Comparison of ENCODE assay signal across 28 mouse cellular contexts in genomic region chr9:71672495-71672894, GRCm38 (mm10).
DNase-seq lines count a peak whose midpoint lies in the region; ATAC-seq and TF ChIP-seq lines count a peak whose summit lies in the region.
"Had no signal": no experiment of that assay in that cellular context is flagged by ENCODE, and none has a peak within 500 bp of the region (broad histone marks: within the 10 kb centered on the region; RNA-seq: fewer than 3 reads in every experiment).

No protein-coding gene starts in this region.

- intact Hi-C loops in heart, adult 2 months (cut with DNase I), result no loop called here

- H3K4me3 ChIP-seq in heart, adult 2 months, result no peak overlapping the region
- H3K4me3 ChIP-seq in layer of hippocampus, adult 2 months, result no peak overlapping the region
- H3K4me3 ChIP-seq in midbrain, postnatal 0 days (ENCODE audit: low read depth, low read length), result no peak overlapping the region
- H3K4me3 ChIP-seq in midbrain, embryonic 10.5 days, result no peak overlapping the region
- no peak overlapping the region for H3K4me3 ChIP-seq in forebrain, postnatal 0 days (ENCODE audit: low read depth, low read length)
- H3K4me3 ChIP-seq: embryonic facial prominence, embryonic 10.5 days; embryonic facial prominence, embryonic 15.5 days; forebrain, embryonic 12.5 days; heart, embryonic 10.5 days; heart, embryonic 15.5 days; liver, embryonic 15.5 days; midbrain, embryonic 15.5 days; stomach, embryonic 15.5 days had no signal

- H3K27me3 ChIP-seq in heart, adult 2 months (ENCODE audit: control insufficient read depth, insufficient read depth, low read length), result no peaks in the 10 kb centered on the region
- no peaks in the 10 kb centered on the region for H3K27me3 ChIP-seq in midbrain, postnatal 0 days (ENCODE audit: insufficient read depth, low read length)
- H3K27me3 ChIP-seq in midbrain, embryonic 10.5 days (ENCODE audit: low read depth, poor library complexity, severe bottlenecking), result no peaks in the 10 kb centered on the region
- H3K27me3 ChIP-seq in forebrain, postnatal 0 days (ENCODE audit: insufficient read depth, low read length), result no peaks in the 10 kb centered on the region
- H3K27me3 ChIP-seq: CH12.LX; embryonic facial prominence, embryonic 15.5 days; forebrain, embryonic 12.5 days; heart, embryonic 15.5 days; liver, embryonic 15.5 days; midbrain, embryonic 15.5 days; stomach, embryonic 15.5 days had no signal

- no peak for ATAC-seq in midbrain, postnatal 0 days (ENCODE audit: low FRiP score)
- no peak for ATAC-seq in forebrain, postnatal 0 days
- ATAC-seq: activated CD4-positive, CD25-positive, alpha-beta regulatory T cell, adult 4 months; midbrain, embryonic 15.5 days had no signal

- H3K79me2 ChIP-seq in heart, adult 2 months (replicated peaks; ENCODE audit: control insufficient read depth, insufficient read depth, low read length), result no peaks in the 10 kb centered on the region

- no peak for DNase-seq in heart, adult 2 months
- no peak for DNase-seq in heart, adult 9 months (ENCODE audit: low spot score in 2 of 2)
- no peak for DNase-seq in layer of hippocampus, adult 2 months (ENCODE audit: low spot score in 2 of 2)
- DNase-seq in layer of hippocampus, adult 11-12 months (ENCODE audit: low spot score), result no peak
- DNase-seq in midbrain, postnatal 0 days (ENCODE audit: low spot score), result no peak
- no peak for DNase-seq in midbrain, embryonic 10.5 days (ENCODE audit: low spot score)
- no peak for DNase-seq in adrenal gland, postnatal 14 days
- no peak for DNase-seq in forebrain, postnatal 0 days
- DNase-seq: adrenal gland, adult 2 months; cerebellum, adult 8-10 months; cerebellum, postnatal 25 days; gastrocnemius, postnatal 10 days; kidney, adult 11 months; left cerebral cortex, postnatal 4 days; lung, postnatal 10 days; right cerebral cortex, postnatal 25 days; thymus, adult 2 months; thymus, postnatal 36 days had no signal

- TF ChIP-seq CTCF in heart, adult 2 months (IDR thresholded peaks at IDR 0.05), result peak; percentile 34
- peak; percentile 21 for TF ChIP-seq CTCF in layer of hippocampus, adult 2 months (conservative IDR thresholded peaks at IDR 0.05)
- TF ChIP-seq CTCF in midbrain, postnatal 0 days (IDR thresholded peaks at IDR 0.05), result peak; percentile 18; the same call in 1 of the 2 replicates
- no peak for TF ChIP-seq CTCF in forebrain, postnatal 0 days (IDR thresholded peaks at IDR 0.05; ENCODE audit: low read depth)

- no peak for TF ChIP-seq EP300 in heart, adult 2 months (IDR thresholded peaks at IDR 0.05; ENCODE audit: insufficient read depth, low read depth, low read length)

- no peaks in the 10 kb centered on the region for H3K9me3 ChIP-seq in midbrain, postnatal 0 days (ENCODE audit: low read length)
- H3K9me3 ChIP-seq in midbrain, embryonic 10.5 days (replicated peaks), result no peaks in the 10 kb centered on the region
- no peaks in the 10 kb centered on the region for H3K9me3 ChIP-seq in forebrain, postnatal 0 days (ENCODE audit: low read length)
- H3K9me3 ChIP-seq: embryonic facial prominence, embryonic 15.5 days; forebrain, embryonic 12.5 days; heart, embryonic 10.5 days; heart, embryonic 15.5 days; liver, embryonic 15.5 days; midbrain, embryonic 15.5 days; stomach, embryonic 15.5 days had no signal

- H3K4me2 ChIP-seq in midbrain, postnatal 0 days (ENCODE audit: low read depth, low read length, poor library complexity, severe bottlenecking), result no peak overlapping the region
- no peak overlapping the region for H3K4me2 ChIP-seq in forebrain, postnatal 0 days (ENCODE audit: low read depth)
- H3K4me2 ChIP-seq: embryonic facial prominence, embryonic 15.5 days; forebrain, embryonic 12.5 days; heart, embryonic 15.5 days; liver, embryonic 15.5 days; midbrain, embryonic 15.5 days; stomach, embryonic 15.5 days had no signal

- H3K36me3 ChIP-seq in heart, adult 2 months (ENCODE audit: control insufficient read depth, insufficient read depth, low read length), result 0 out of 2 replicates have a peak, but pooled peaks cover 4% of the 10 kb centered on the region
- no peaks in the 10 kb centered on the region for H3K36me3 ChIP-seq in midbrain, postnatal 0 days (ENCODE audit: insufficient read depth, low read length)
- no peaks in the 10 kb centered on the region for H3K36me3 ChIP-seq in midbrain, embryonic 10.5 days
- no peaks in the 10 kb centered on the region for H3K36me3 ChIP-seq in forebrain, postnatal 0 days (ENCODE audit: insufficient read depth)
- H3K36me3 ChIP-seq: embryonic facial prominence, embryonic 15.5 days; forebrain, embryonic 12.5 days; liver, embryonic 15.5 days; midbrain, embryonic 15.5 days; stomach, embryonic 15.5 days had no signal

- no peak overlapping the region for H3K9ac ChIP-seq in heart, adult 2 months (ENCODE audit: low read depth, low read length)
- H3K9ac ChIP-seq in midbrain, postnatal 0 days (replicated peaks; ENCODE audit: low read length, poor library complexity, severe bottlenecking), result no peak overlapping the region
- no peak overlapping the region for H3K9ac ChIP-seq in forebrain, postnatal 0 days
- H3K9ac ChIP-seq: embryonic facial prominence, embryonic 15.5 days; forebrain, embryonic 12.5 days; heart, embryonic 15.5 days; liver, embryonic 15.5 days; midbrain, embryonic 15.5 days; stomach, embryonic 15.5 days had no signal

- peaks cover 11% of the 10 kb centered on the region for H3K4me1 ChIP-seq in heart, adult 2 months (ENCODE audit: control insufficient read depth, insufficient read depth, low read length)
- H3K4me1 ChIP-seq in midbrain, postnatal 0 days (ENCODE audit: insufficient read depth, low read length), result no peaks in the 10 kb centered on the region; the same call in 1 of the 2 replicates
- H3K4me1 ChIP-seq in midbrain, embryonic 10.5 days, result peaks cover 14% of the 10 kb centered on the region
- H3K4me1 ChIP-seq in forebrain, postnatal 0 days (ENCODE audit: insufficient read depth), result no peaks in the 10 kb centered on the region
- H3K4me1 ChIP-seq: embryonic facial prominence, embryonic 15.5 days; midbrain, embryonic 15.5 days had no signal

- TF ChIP-seq POLR2A in heart, adult 2 months (IDR thresholded peaks at IDR 0.05; ENCODE audit: insufficient read depth, low read depth, low read length), result no peak

- no peak overlapping the region for H3K27ac ChIP-seq in heart, adult 2 months
- no peak overlapping the region for H3K27ac ChIP-seq in layer of hippocampus, adult 2 months
- H3K27ac ChIP-seq in midbrain, postnatal 0 days (ENCODE audit: low read depth, low read length), result no peak overlapping the region
- H3K27ac ChIP-seq in midbrain, embryonic 10.5 days (replicated peaks), result no peak overlapping the region
- H3K27ac ChIP-seq in forebrain, postnatal 0 days (ENCODE audit: low read depth, low read length), result no peak overlapping the region
- H3K27ac ChIP-seq: embryonic facial prominence, embryonic 10.5 days; embryonic facial prominence, embryonic 15.5 days; forebrain, embryonic 12.5 days; heart, embryonic 10.5 days; heart, embryonic 15.5 days; liver, embryonic 15.5 days; midbrain, embryonic 15.5 days; stomach, embryonic 15.5 days had no signal

- WGBS in heart, adult 2 months, result over 99% methylated on average over 4 of the region's 4 CpGs
- 96% methylated on average over 4 of the region's 4 CpGs for WGBS in midbrain, postnatal 0 days
- 96% methylated on average over 4 of the region's 4 CpGs for WGBS in midbrain, embryonic 10.5 days
- 98% methylated on average over 4 of the region's 4 CpGs for WGBS in forebrain, postnatal 0 days
